In genomic region chr9:43498596-43498995, GRCm38 (mm10) we compare ENCODE assay signal across 21 mouse cellular contexts.
A peak's percentile ranks its signal among the peaks of the same experiment; 100 is the strongest.
DNase-seq lines count a peak whose midpoint lies in the region; ATAC-seq and TF ChIP-seq lines count a peak whose summit lies in the region.
"Had no signal": no experiment of that assay in that cellular context is flagged by ENCODE, and none has a peak within 500 bp of the region (broad histone marks: within the 10 kb centered on the region; RNA-seq: fewer than 3 reads in every experiment).

No protein-coding gene starts in this region.

- H3K27ac ChIP-seq in forebrain, embryonic 15.5 days (replicated peaks) = no peak overlapping the region
- H3K27ac ChIP-seq in forebrain, embryonic 12.5 days = no peak overlapping the region
- H3K27ac ChIP-seq: embryonic facial prominence, embryonic 13.5 days; embryonic facial prominence, embryonic 15.5 days; forebrain, embryonic 10.5 days had no signal

- no peaks in the 10 kb centered on the region for H3K36me3 ChIP-seq in forebrain, embryonic 15.5 days
- H3K36me3 ChIP-seq in forebrain, embryonic 12.5 days (replicated peaks) = no peaks in the 10 kb centered on the region
- H3K36me3 ChIP-seq: embryonic facial prominence, embryonic 13.5 days; embryonic facial prominence, embryonic 15.5 days; forebrain, embryonic 10.5 days had no signal

- no peak overlapping the region for H3K9ac ChIP-seq in forebrain, embryonic 15.5 days (replicated peaks)
- H3K9ac ChIP-seq in forebrain, embryonic 12.5 days = no peak overlapping the region
- H3K9ac ChIP-seq: embryonic facial prominence, embryonic 13.5 days; embryonic facial prominence, embryonic 15.5 days had no signal

- no peak for ATAC-seq in forebrain, embryonic 15.5 days (replicated peaks)
- no peak for ATAC-seq in forebrain, embryonic 12.5 days (ENCODE audit: low FRiP score)
- ATAC-seq: activated CD4-positive, CD25-positive, alpha-beta regulatory T cell, adult 4 months had no signal

- H3K4me1 ChIP-seq in forebrain, embryonic 15.5 days = no peaks in the 10 kb centered on the region
- no peaks in the 10 kb centered on the region; the same call in 1 of the 2 replicates for H3K4me1 ChIP-seq in forebrain, embryonic 12.5 days
- H3K4me1 ChIP-seq: embryonic facial prominence, embryonic 15.5 days had no signal

- 30% methylated on average over 14 of the region's 14 CpGs for WGBS in forebrain, embryonic 15.5 days
- WGBS in forebrain, embryonic 12.5 days = 67% methylated on average over 14 of the region's 14 CpGs

- peak; percentile 45 for DNase-seq in retina, postnatal 1 day
- no peak for DNase-seq in retina, embryonic 14.5 days (ENCODE audit: low spot score)
- DNase-seq in brain, embryonic 14.5 days (ENCODE audit: low read depth) = peak; percentile 81
- no peak for DNase-seq in liver
- DNase-seq: adrenal gland, adult 8-10 months; adrenal gland, postnatal 14 days; adrenal gland, postnatal 36 days; cerebellum, adult 11 months; cerebellum, adult 18-20 months; cerebellum, adult 8-10 months; cerebellum, adult 9-11 months; cerebellum, postnatal 14 days; cerebellum, postnatal 36 days; embryo, embryonic 11 days had no signal

- no peaks in the 10 kb centered on the region for H3K27me3 ChIP-seq in forebrain, embryonic 15.5 days
- H3K27me3 ChIP-seq in forebrain, embryonic 12.5 days = no peaks in the 10 kb centered on the region
- H3K27me3 ChIP-seq: embryonic facial prominence, embryonic 13.5 days; embryonic facial prominence, embryonic 15.5 days had no signal

- H3K4me2 ChIP-seq in forebrain, embryonic 15.5 days (replicated peaks) = 0 out of 2 replicates have a peak overlapping the region, but pooled peaks have one; percentile 16
- H3K4me2 ChIP-seq in forebrain, embryonic 12.5 days = no peak overlapping the region
- H3K4me2 ChIP-seq: embryonic facial prominence, embryonic 13.5 days; embryonic facial prominence, embryonic 15.5 days had no signal

- TF ChIP-seq CTCF in brain, embryonic 14.5 days (IDR thresholded peaks at IDR 0.05; ENCODE audit: borderline replicate concordance, extremely low read depth, insufficient read depth, insufficient read length) = no peak

- H3K9me3 ChIP-seq in forebrain, embryonic 15.5 days = no peaks in the 10 kb centered on the region
- H3K9me3 ChIP-seq in forebrain, embryonic 12.5 days = no peaks in the 10 kb centered on the region
- H3K9me3 ChIP-seq: embryonic facial prominence, embryonic 13.5 days; embryonic facial prominence, embryonic 15.5 days; forebrain, embryonic 10.5 days had no signal

- H3K4me3 ChIP-seq in forebrain, embryonic 15.5 days = no peak overlapping the region
- no peak overlapping the region for H3K4me3 ChIP-seq in forebrain, embryonic 12.5 days (replicated peaks)
- H3K4me3 ChIP-seq: embryonic facial prominence, embryonic 13.5 days; embryonic facial prominence, embryonic 15.5 days; erythroblast, embryonic 14.5 days; forebrain, embryonic 10.5 days had no signal

- no peak for TF ChIP-seq POLR2A in brain, embryonic 14.5 days (IDR thresholded peaks at IDR 0.05; ENCODE audit: borderline replicate concordance, extremely low read depth, insufficient read depth, insufficient read length, poor library complexity, severe bottlenecking)

Comparison
In these comparisons a context has a peak if more than half of its experiments do, and no peak if none do; other contexts are left out.
1. DNase-seq: peak in retina, postnatal 1 day (single experiment) and brain, embryonic 14.5 days (single experiment); none in retina, embryonic 14.5 days (single experiment) and liver (single experiment).